Mouse (Mus musculus): ENCODE results near the gene Lrrc42.

DNA sequence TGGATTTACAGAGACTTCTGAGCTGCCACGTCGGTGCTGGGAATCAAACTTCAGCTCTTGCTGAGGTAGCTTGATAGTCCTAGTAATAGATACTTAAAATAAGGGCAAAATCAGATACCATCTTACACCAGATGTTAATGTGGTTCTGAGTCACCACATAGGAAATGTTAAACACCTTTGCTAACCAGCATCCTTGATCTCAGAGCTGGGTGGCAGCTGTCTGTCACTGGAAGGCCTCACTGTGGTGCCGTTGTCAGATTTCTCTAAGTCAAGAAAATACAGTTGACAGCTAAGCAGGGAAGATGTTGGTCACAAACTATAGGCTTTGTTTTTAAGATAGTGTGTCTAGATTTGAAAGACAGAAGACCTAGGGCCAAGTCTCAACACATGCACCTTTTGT is 51.6 kb downstream of the Lrrc42 start:
- no peak for TF ChIP-seq CTCF (conservative IDR thresholded peaks at IDR 0.05; ENCODE audit: low read length)
- TF ChIP-seq NANOG (IDR thresholded peaks at IDR 0.05; ENCODE audit: borderline replicate concordance, low read length): no peak
